Mouse (Mus musculus): ENCODE measurements around the gene Ddx24. TPM values are rescaled to one million over a fixed set of nuclear protein-coding genes. Genes with fewer than 3 reads are reported as not detected.
A peak's percentile ranks its signal among the peaks of the same experiment; 100 is the strongest.

Gene Ddx24
- polyA plus RNA-seq, 1 experiment from 2014 or later: 140 TPM

DNA sequence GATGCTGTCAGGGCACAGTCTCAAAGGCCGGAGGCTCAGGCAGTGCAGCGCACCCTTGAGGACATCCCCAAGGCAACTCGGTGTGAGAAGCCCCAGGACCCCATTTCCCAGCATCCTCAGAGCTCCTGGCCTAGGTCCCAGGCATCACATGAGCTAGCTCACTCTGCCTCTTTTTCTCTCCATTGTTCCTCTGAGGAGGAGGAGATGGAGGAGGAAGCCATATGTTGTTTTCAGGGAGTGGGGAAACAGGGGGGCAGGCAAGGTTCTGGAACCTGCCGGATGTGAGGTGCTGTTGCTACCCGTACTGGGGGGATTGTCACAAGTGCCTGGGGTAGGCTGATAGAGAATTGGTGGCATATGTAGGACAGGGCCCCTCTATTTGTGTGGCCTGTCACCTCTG is 49.5 kb downstream of the Ddx24 start:
- DNase-seq (peak; percentile 42), ATAC-seq (ENCODE audit: low FRiP score, low TSS enrichment) (no peak)
- 74% methylated on average over 5 of the region's 5 CpGs for WGBS
- Histone ChIP-seq H3K4me1 (ENCODE audit: control insufficient read depth, insufficient read depth, low read length) (no peaks in the 10 kb centered on the region), H3K27me3 (ENCODE audit: control insufficient read depth, insufficient read depth, low read length) (no peaks in the 10 kb centered on the region), H3K9ac (replicated peaks; ENCODE audit: low read length) (no peak overlapping the region), H3K4me2 (ENCODE audit: low read length) (no peak overlapping the region), H3K36me3 (ENCODE audit: control insufficient read depth, insufficient read depth, low read length) (no peaks in the 10 kb centered on the region), H3K27ac (replicated peaks; ENCODE audit: low read depth, low read length) (no peak overlapping the region), H3K4me3 (replicated peaks; ENCODE audit: low read depth, low read length) (no peak overlapping the region), H3K9me3 (ENCODE audit: control insufficient read depth, low read length) (no peaks in the 10 kb centered on the region)

DNA sequence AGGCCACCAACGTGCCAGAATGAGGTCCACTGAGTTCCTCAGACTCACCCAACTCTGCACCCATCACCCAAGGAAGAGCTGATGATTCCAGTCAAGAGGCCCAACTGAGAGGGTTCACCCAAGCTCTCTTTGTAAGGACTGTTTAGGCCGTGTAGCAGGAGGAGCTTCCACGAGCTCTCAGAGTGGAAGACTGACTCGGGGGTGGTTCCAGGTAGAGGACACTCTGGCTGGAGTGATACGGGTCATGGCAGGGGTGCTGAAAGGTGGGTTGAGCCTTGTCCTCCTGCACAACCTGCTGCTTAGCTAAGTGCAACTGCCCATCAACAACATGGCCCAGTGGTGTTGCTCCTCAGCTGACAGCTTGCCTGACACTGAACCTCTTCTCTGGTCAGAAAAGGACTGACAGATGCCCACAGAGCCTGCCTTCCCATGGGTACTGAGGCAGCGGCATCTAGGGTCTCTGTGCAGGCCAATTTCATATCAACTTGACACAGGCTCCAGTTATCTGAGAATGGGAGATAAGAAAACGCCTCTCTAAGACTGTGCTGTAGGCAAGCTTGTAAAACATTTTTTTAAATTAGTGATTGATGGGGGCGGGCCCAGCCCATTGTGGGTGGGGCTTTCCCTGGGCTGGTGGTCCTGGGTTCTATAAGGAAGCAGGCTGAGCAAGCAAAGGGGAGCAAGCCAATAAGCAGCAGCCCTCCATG is 51.9 kb downstream of the Ddx24 start:
- no peaks in the 10 kb centered on the region for H3K36me3 ChIP-seq (ENCODE audit: control insufficient read depth, insufficient read depth, low read length)
- H3K27ac ChIP-seq (replicated peaks; ENCODE audit: low read depth, low read length): no peak overlapping the region
- 81% methylated on average over 8 of the region's 8 CpGs for WGBS
- H3K9ac ChIP-seq (replicated peaks; ENCODE audit: low read length): no peak overlapping the region
- no peak overlapping the region for H3K4me3 ChIP-seq (replicated peaks; ENCODE audit: low read depth, low read length)
- H3K27me3 ChIP-seq (ENCODE audit: control insufficient read depth, insufficient read depth, low read length): no peaks in the 10 kb centered on the region
- ATAC-seq (ENCODE audit: low FRiP score, low TSS enrichment) (no peak), DNase-seq (no peak)
- H3K4me1 ChIP-seq (ENCODE audit: control insufficient read depth, insufficient read depth, low read length): no peaks in the 10 kb centered on the region
- H3K9me3 ChIP-seq (ENCODE audit: control insufficient read depth, low read length): no peaks in the 10 kb centered on the region
- no peak overlapping the region for H3K4me2 ChIP-seq (ENCODE audit: low read length)

DNA sequence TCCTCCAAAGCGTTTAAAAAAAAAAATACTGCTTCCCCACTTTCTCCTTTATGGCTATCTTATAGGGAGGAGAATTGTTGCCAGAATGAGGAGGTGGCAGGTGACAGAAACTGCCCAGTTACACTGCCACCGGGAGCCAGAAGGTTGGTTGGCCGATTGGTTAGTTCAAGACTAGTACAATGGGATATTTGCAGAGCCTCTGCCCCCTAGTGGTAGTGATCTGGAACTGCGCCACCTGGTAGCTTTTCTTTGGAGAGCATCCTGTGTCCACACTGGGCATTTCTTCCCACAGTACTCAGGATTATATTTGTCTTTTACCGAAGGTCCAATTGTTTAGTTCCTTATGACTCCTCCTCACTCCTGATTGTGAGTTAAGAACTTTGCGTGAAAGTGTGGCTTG is 53.9 kb downstream of the Ddx24 start:
- no peaks in the 10 kb centered on the region for H3K4me1 ChIP-seq (ENCODE audit: control insufficient read depth, insufficient read depth, low read length)
- WGBS: 29% methylated on average over 6 of the region's 6 CpGs
- no peak for ATAC-seq (ENCODE audit: low FRiP score, low TSS enrichment)
- H3K4me3 ChIP-seq (replicated peaks; ENCODE audit: low read depth, low read length): no peak overlapping the region
- peak; percentile 74 for DNase-seq
- no peaks in the 10 kb centered on the region for H3K27me3 ChIP-seq (ENCODE audit: control insufficient read depth, insufficient read depth, low read length)
- H3K36me3 ChIP-seq (ENCODE audit: control insufficient read depth, insufficient read depth, low read length): no peaks in the 10 kb centered on the region
- no peaks in the 10 kb centered on the region for H3K9me3 ChIP-seq (ENCODE audit: control insufficient read depth, low read length)
- no peak overlapping the region for H3K9ac ChIP-seq (replicated peaks; ENCODE audit: low read length)
- no peak overlapping the region for H3K27ac ChIP-seq (replicated peaks; ENCODE audit: low read depth, low read length)
- no peak overlapping the region for H3K4me2 ChIP-seq (ENCODE audit: low read length)

DNA sequence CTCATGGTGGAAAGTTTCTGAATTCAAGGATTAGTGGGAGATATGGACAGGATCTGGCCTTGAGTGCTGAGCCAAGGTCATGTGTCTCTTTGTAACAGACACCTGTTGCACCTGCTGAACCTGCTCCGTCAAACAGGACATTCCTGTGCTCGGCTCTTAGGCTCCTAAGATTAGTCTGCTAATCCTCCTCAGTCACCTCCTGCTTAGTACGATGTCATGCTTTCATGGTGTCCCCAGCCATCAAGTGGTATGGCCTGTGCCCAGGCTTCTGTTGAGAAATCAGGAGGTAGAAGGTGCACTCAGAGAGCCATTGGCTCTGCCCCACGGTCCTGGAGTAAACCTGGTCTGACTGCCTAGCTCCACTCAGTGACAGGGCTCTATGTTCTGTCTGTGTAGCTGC is 54.8 kb downstream of the Ddx24 start:
- ATAC-seq (ENCODE audit: low FRiP score, low TSS enrichment) (no peak), DNase-seq (no peak)
- Histone ChIP-seq H3K36me3 (ENCODE audit: control insufficient read depth, insufficient read depth, low read length) (no peaks in the 10 kb centered on the region), H3K9me3 (ENCODE audit: control insufficient read depth, low read length) (no peaks in the 10 kb centered on the region), H3K4me2 (ENCODE audit: low read length) (no peak overlapping the region), H3K9ac (replicated peaks; ENCODE audit: low read length) (no peak overlapping the region), H3K27ac (replicated peaks; ENCODE audit: low read depth, low read length) (no peak overlapping the region), H3K27me3 (ENCODE audit: control insufficient read depth, insufficient read depth, low read length) (no peaks in the 10 kb centered on the region), H3K4me1 (ENCODE audit: control insufficient read depth, insufficient read depth, low read length) (no peaks in the 10 kb centered on the region), H3K4me3 (replicated peaks; ENCODE audit: low read depth, low read length) (no peak overlapping the region)
- WGBS: 71% methylated on average over 4 of the region's 4 CpGs

DNA sequence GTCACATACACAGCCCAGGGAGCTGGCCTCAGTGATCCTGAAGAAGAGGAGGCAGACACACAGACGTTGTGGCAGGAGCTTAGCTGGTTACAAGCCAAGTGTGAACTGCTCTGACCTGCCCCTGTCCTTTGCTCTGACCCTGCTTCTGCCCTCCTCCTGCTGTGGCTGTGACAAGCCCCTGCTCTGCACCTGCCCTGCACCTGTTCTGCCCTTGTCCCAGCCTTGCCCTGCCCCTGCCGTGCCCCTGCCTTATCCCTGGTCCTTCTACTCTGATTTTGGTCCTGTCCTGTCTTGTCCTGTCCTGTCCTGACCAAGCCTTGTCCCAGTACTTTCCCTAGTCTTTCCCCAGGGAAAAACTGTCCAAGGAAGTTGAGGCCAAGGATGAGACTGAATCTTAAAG is 56.9 kb downstream of the Ddx24 start:
- Histone ChIP-seq H3K4me1 (ENCODE audit: control insufficient read depth, insufficient read depth, low read length) (no peaks in the 10 kb centered on the region), H3K4me3 (replicated peaks; ENCODE audit: low read depth, low read length) (no peak overlapping the region), H3K27me3 (ENCODE audit: control insufficient read depth, insufficient read depth, low read length) (no peaks in the 10 kb centered on the region), H3K9ac (replicated peaks; ENCODE audit: low read length) (no peak overlapping the region), H3K9me3 (ENCODE audit: control insufficient read depth, low read length) (no peaks in the 10 kb centered on the region), H3K27ac (replicated peaks; ENCODE audit: low read depth, low read length) (no peak overlapping the region), H3K36me3 (ENCODE audit: control insufficient read depth, insufficient read depth, low read length) (no peaks in the 10 kb centered on the region), H3K4me2 (ENCODE audit: low read length) (no peak overlapping the region)
- ATAC-seq (ENCODE audit: low FRiP score, low TSS enrichment) (no peak), DNase-seq (no peak)
- 68% methylated on average over 2 of the region's 2 CpGs for WGBS

DNA sequence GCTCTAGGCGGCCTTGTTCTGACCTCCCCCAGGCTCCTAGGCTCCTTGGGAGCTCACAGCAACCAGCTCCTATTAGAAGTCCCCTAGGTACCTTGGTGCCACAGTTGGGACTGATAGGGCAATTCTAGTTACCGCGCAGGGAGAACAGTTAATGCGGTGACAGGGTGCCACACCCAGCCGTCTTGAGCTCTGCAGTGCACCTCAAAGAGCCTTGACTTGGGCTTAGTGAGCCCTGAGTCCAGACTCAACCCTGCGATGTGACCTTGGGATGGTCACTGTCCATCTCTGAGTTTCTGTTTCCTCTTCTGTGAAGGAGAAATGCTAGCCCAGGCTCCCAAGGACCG is 57.3 kb downstream of the Ddx24 start:
- no peak overlapping the region; the same call in 1 of the 2 replicates for H3K4me2 ChIP-seq (ENCODE audit: low read length)
- no peak overlapping the region for H3K4me3 ChIP-seq (replicated peaks; ENCODE audit: low read depth, low read length)
- no peaks in the 10 kb centered on the region for H3K9me3 ChIP-seq (ENCODE audit: control insufficient read depth, low read length)
- DNase-seq (no peak), ATAC-seq (ENCODE audit: low FRiP score, low TSS enrichment) (no peak)
- no peaks in the 10 kb centered on the region for H3K27me3 ChIP-seq (ENCODE audit: control insufficient read depth, insufficient read depth, low read length)
- WGBS: 79% methylated on average over 7 of the region's 7 CpGs
- no peak overlapping the region for H3K9ac ChIP-seq (replicated peaks; ENCODE audit: low read length)
- H3K4me1 ChIP-seq (ENCODE audit: control insufficient read depth, insufficient read depth, low read length): no peaks in the 10 kb centered on the region
- H3K36me3 ChIP-seq (ENCODE audit: control insufficient read depth, insufficient read depth, low read length): no peaks in the 10 kb centered on the region
- no peak overlapping the region for H3K27ac ChIP-seq (replicated peaks; ENCODE audit: low read depth, low read length)

DNA sequence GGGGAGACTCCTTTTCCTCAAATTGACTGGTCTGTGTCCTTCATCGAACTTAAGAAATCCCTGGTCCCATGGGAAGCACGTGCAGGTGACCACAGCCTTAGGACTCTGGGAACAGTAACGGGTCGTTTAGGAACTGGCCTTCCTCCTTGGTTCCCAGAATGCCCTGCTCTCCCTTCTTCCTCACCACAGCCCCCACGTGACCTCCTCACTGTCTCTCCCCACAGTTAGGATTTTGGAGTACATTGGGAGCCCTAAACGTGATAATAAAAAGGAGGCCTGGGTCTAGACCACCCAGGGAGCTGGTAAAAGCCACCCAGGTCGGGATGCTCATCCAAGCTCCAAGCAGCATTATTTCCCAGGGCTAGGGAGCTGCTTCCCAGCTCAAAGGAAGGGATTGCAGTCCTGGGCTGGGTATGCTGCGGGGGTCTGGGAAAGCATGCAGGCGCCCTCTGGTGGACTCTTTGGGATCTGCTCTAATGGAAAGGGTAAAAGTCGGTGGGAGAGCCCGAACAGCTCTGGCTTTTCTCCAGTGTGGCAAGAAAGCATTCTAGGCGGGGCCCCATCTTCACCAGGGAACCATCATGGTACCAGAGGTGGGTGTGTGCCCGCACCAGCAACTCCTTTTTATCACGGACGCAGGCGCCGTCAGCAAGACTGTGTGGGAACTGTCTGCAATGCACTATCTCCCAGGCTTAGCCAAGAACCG is 57.9 kb downstream of the Ddx24 start:
- no peak overlapping the region for H3K27ac ChIP-seq (replicated peaks; ENCODE audit: low read depth, low read length)
- DNase-seq (peak; percentile 89), ATAC-seq (ENCODE audit: low FRiP score, low TSS enrichment) (peak; percentile 74)
- 18% methylated on average over 18 of the region's 18 CpGs for WGBS
- no peaks in the 10 kb centered on the region for H3K27me3 ChIP-seq (ENCODE audit: control insufficient read depth, insufficient read depth, low read length)
- H3K4me2 ChIP-seq (ENCODE audit: low read length): peak overlapping the region; percentile 15; the same call in 1 of the 2 replicates
- H3K9ac ChIP-seq (replicated peaks; ENCODE audit: low read length): no peak overlapping the region
- H3K4me3 ChIP-seq (replicated peaks; ENCODE audit: low read depth, low read length): no peak overlapping the region
- H3K36me3 ChIP-seq (ENCODE audit: control insufficient read depth, insufficient read depth, low read length): no peaks in the 10 kb centered on the region
- no peaks in the 10 kb centered on the region for H3K4me1 ChIP-seq (ENCODE audit: control insufficient read depth, insufficient read depth, low read length)
- H3K9me3 ChIP-seq (ENCODE audit: control insufficient read depth, low read length): no peaks in the 10 kb centered on the region

DNA sequence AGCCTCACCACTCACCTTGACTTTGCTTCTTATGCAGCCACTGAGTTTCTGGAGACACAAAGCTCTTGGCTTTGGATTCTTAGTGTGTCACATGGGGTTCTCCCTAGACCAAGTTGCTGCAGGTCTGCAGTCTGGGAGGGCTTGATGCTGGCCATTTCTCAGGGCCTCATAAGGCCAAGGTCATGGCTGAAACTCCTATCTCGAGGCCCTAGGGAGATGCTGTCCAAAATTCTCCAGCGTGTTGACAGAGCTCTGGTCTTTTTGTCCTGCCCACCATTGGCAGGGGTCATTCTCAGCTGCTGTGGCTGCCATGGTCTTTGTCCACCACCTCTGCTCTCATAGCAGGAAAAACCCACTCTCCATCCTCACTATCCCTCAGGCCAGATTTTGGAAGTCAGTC is 58.5 kb downstream of the Ddx24 start:
- Histone ChIP-seq H3K36me3 (ENCODE audit: control insufficient read depth, insufficient read depth, low read length) (no peaks in the 10 kb centered on the region), H3K4me2 (ENCODE audit: low read length) (no peak overlapping the region), H3K9me3 (ENCODE audit: control insufficient read depth, low read length) (no peaks in the 10 kb centered on the region), H3K9ac (replicated peaks; ENCODE audit: low read length) (no peak overlapping the region), H3K27me3 (ENCODE audit: control insufficient read depth, insufficient read depth, low read length) (no peaks in the 10 kb centered on the region), H3K4me1 (ENCODE audit: control insufficient read depth, insufficient read depth, low read length) (no peaks in the 10 kb centered on the region), H3K27ac (replicated peaks; ENCODE audit: low read depth, low read length) (no peak overlapping the region), H3K4me3 (replicated peaks; ENCODE audit: low read depth, low read length) (no peak overlapping the region)
- WGBS: 83% methylated on average over 2 of the region's 2 CpGs
- DNase-seq (no peak), ATAC-seq (ENCODE audit: low FRiP score, low TSS enrichment) (no peak)

DNA sequence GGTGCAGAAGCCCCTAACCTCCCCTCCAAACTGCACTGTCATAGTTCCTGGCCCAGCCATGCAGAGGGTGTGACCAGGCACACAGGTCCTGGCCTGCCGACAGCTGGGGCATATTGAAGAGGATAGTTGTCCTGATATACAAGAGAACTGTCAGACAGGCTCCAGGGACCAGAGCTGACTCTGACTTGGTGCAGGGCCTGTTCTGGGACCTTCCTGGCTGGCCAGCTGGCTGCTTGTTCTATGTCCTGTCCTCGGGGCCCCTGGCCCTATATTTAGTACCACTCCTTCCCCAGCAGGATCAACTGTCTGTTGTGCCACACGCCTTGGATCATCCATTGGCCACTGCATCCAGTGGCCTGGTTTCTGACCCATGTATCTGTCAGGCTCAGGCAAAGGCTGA is 63.3 kb downstream of the Ddx24 start:
- H3K27ac ChIP-seq (replicated peaks; ENCODE audit: low read depth, low read length): no peak overlapping the region
- H3K4me3 ChIP-seq (replicated peaks; ENCODE audit: low read depth, low read length): no peak overlapping the region
- no peaks in the 10 kb centered on the region for H3K27me3 ChIP-seq (ENCODE audit: control insufficient read depth, insufficient read depth, low read length)
- no peaks in the 10 kb centered on the region for H3K9me3 ChIP-seq (ENCODE audit: control insufficient read depth, low read length)
- H3K9ac ChIP-seq (replicated peaks; ENCODE audit: low read length): no peak overlapping the region
- no peaks in the 10 kb centered on the region for H3K4me1 ChIP-seq (ENCODE audit: control insufficient read depth, insufficient read depth, low read length)
- DNase-seq (no peak), ATAC-seq (ENCODE audit: low FRiP score, low TSS enrichment) (no peak)
- H3K36me3 ChIP-seq (ENCODE audit: control insufficient read depth, insufficient read depth, low read length): no peaks in the 10 kb centered on the region
- 74% methylated on average over 3 of the region's 3 CpGs for WGBS
- no peak overlapping the region for H3K4me2 ChIP-seq (ENCODE audit: low read length)

Data from midbrain, embryonic 14.5 days (tissue).